Mouse (Mus musculus): ENCODE results near the gene Acot6. TPM values are rescaled to one million over a fixed set of nuclear protein-coding genes. Genes with fewer than 3 reads are reported as not detected.
A peak's percentile ranks its signal among the peaks of the same experiment; 100 is the strongest.

Gene Acot6
- polyA plus RNA-seq, 1 experiment from 2014 or later, result 0.41 TPM

DNA sequence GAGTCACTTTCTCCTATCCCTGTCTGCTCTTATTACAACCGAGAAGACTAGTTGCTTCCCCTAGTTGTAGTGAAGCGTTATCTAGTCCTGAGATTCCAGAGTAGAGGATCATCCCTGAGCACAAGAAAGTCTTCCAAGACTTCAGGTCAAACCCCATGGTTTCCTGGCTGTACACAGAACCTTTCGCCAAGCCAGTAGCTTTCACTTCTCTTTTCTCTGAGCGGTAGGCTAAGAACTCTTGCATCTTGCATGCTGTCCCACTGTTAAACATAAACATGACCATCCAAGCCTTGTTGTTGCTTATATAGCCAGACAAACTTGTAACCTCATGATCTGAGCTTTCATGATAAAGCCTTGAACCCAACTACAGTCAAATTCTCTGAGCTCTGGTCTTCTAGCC, 10.4 kb downstream of the Acot6 start:
- no peak overlapping the region for H3K4me3 ChIP-seq (ENCODE audit: low read depth, low read length)
- no peaks in the 10 kb centered on the region for H3K36me3 ChIP-seq (ENCODE audit: control insufficient read depth, insufficient read depth)
- no peak for ATAC-seq (ENCODE audit: low read depth)
- WGBS (ENCODE audit: insufficient replicate concordance), result 73% methylated on average over 4 of the region's 4 CpGs
- H3K9me3 ChIP-seq (replicated peaks; ENCODE audit: control insufficient read depth, low read length), result no peaks in the 10 kb centered on the region
- H3K4me2 ChIP-seq (ENCODE audit: low read depth, low read length), result no peak overlapping the region
- no peaks in the 10 kb centered on the region; the same call in 1 of the 2 replicates for H3K4me1 ChIP-seq (ENCODE audit: control insufficient read depth, low read depth, low read length)
- H3K9ac ChIP-seq (ENCODE audit: low read depth, low read length), result no peak overlapping the region
- no peak overlapping the region for H3K27ac ChIP-seq (ENCODE audit: low read length)
- no peaks in the 10 kb centered on the region for H3K27me3 ChIP-seq (ENCODE audit: control insufficient read depth, insufficient read depth, low read depth, low read length)

DNA sequence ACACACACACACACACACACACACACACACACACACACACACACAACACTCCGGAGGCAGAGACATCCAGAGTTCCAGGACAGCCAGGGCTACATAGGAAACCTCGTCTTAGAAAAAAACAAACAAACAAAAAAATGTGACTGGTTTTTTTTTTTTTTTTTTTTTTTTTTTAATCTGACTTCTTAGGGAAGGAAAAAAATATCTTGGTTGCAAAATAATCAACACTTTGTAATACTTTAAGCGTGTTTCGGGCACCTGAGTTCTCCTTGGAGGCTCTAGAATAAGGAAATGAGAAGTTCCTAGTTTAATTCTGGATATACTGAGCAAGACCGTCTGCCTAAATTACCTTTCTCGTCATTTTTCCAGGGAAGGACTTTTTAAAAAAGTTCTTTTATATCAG, 13.2 kb downstream of the Acot6 start:
- H3K9me3 ChIP-seq (replicated peaks; ENCODE audit: control insufficient read depth, low read length), result no peaks in the 10 kb centered on the region
- ATAC-seq (ENCODE audit: low read depth), result no peak
- H3K27ac ChIP-seq (ENCODE audit: low read length), result no peak overlapping the region
- peak overlapping the region; percentile 80 for H3K4me2 ChIP-seq (ENCODE audit: low read depth, low read length)
- H3K9ac ChIP-seq (ENCODE audit: low read depth, low read length), result no peak overlapping the region
- WGBS (ENCODE audit: insufficient replicate concordance), result 38% methylated on average over 6 of the region's 6 CpGs
- no peaks in the 10 kb centered on the region for H3K27me3 ChIP-seq (ENCODE audit: control insufficient read depth, insufficient read depth, low read depth, low read length)
- H3K36me3 ChIP-seq (ENCODE audit: control insufficient read depth, insufficient read depth), result no peaks in the 10 kb centered on the region
- peak overlapping the region; percentile 66 for H3K4me3 ChIP-seq (ENCODE audit: low read depth, low read length)
- no peaks in the 10 kb centered on the region; the same call in 1 of the 2 replicates for H3K4me1 ChIP-seq (ENCODE audit: control insufficient read depth, low read depth, low read length)

GRCm38 (mm10) chr12:84114153-84114994, 13.9 kb downstream of the Acot6 start, which contains the start of gene Dnal1:
Dnal1 (plus strand) TSS chr12:84114366.
- peak; percentile 87 for ATAC-seq (ENCODE audit: low read depth)
- Histone ChIP-seq H3K9ac (ENCODE audit: low read depth, low read length) (peak within 1 kb of the TSS; percentile 51; the same call in 1 of the 2 replicates), H3K9me3 (replicated peaks; ENCODE audit: control insufficient read depth, low read length) (no peaks in the 10 kb centered on the region), H3K4me3 (ENCODE audit: low read depth, low read length) (peak within 1 kb of the TSS; percentile 66), H3K36me3 (ENCODE audit: control insufficient read depth, insufficient read depth) (no peaks in the 10 kb centered on the region), H3K4me1 (ENCODE audit: control insufficient read depth, low read depth, low read length) (no peaks in the 10 kb centered on the region; the same call in 1 of the 2 replicates), H3K4me2 (ENCODE audit: low read depth, low read length) (peak within 1 kb of the TSS; percentile 80), H3K27ac (ENCODE audit: low read length) (no peak within 1 kb of the TSS), H3K27me3 (ENCODE audit: control insufficient read depth, insufficient read depth, low read depth, low read length) (no peaks in the 10 kb centered on the region)
- WGBS (ENCODE audit: insufficient replicate concordance), result 3% methylated on average over 32 of the region's 35 CpGs

- no peaks in the 10 kb centered on the region for H3K27me3 ChIP-seq (ENCODE audit: control insufficient read depth, insufficient read depth, low read depth, low read length)
- ATAC-seq (ENCODE audit: low read depth), result no peak
- whole genome bisulfite sequencing (ENCODE audit: insufficient replicate concordance), result 61% methylated on average over 5 of the region's 5 CpGs
- H3K9me3 ChIP-seq (replicated peaks; ENCODE audit: control insufficient read depth, low read length), result no peaks in the 10 kb centered on the region
- no peaks in the 10 kb centered on the region for H3K36me3 ChIP-seq (ENCODE audit: control insufficient read depth, insufficient read depth)
- H3K27ac ChIP-seq (ENCODE audit: low read length), result no peak overlapping the region
- no peak overlapping the region for H3K4me2 ChIP-seq (ENCODE audit: low read depth, low read length)
- H3K4me1 ChIP-seq (ENCODE audit: control insufficient read depth, low read depth, low read length), result no peaks in the 10 kb centered on the region; the same call in 1 of the 2 replicates
- H3K9ac ChIP-seq (ENCODE audit: low read depth, low read length), result no peak overlapping the region
- no peak overlapping the region for H3K4me3 ChIP-seq (ENCODE audit: low read depth, low read length)
Observed at GRCm38 (mm10) chr12:84119584-84119983, 19.1 kb downstream of the Acot6 start.

- no peak for ATAC-seq (ENCODE audit: low read depth)
- Histone ChIP-seq H3K9me3 (replicated peaks; ENCODE audit: control insufficient read depth, low read length) (no peaks in the 10 kb centered on the region), H3K4me1 (ENCODE audit: control insufficient read depth, low read depth, low read length) (no peaks in the 10 kb centered on the region), H3K27ac (ENCODE audit: low read length) (no peak overlapping the region), H3K36me3 (ENCODE audit: control insufficient read depth, insufficient read depth) (no peaks in the 10 kb centered on the region), H3K9ac (ENCODE audit: low read depth, low read length) (no peak overlapping the region), H3K27me3 (ENCODE audit: control insufficient read depth, insufficient read depth, low read depth, low read length) (no peaks in the 10 kb centered on the region), H3K4me2 (ENCODE audit: low read depth, low read length) (no peak overlapping the region), H3K4me3 (ENCODE audit: low read depth, low read length) (no peak overlapping the region)
- 74% methylated on average over 12 of the region's 12 CpGs for WGBS (ENCODE audit: insufficient replicate concordance)
Observed at GRCm38 (mm10) chr12:84125892-84126291, 25.4 kb downstream of the Acot6 start.

DNA sequence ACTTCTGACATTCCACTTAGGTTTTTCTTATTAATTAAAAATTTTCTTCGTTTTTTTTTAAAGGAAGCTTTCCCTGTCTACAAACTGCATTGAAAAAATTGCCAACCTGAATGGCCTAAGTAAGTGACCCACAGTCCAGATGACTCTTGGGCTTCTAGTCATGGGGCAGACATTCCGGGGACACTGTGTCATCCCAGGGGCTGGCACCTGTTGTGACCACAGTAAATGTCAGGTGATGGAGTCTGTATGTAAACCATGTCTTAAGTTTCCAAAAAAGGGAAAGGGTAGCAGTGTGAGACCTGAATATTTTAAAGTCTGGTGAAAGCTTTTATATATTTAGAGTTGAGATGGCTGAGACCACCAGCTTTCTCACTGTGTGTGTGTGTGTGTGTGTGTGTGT, 26.4 kb downstream of the Acot6 start:
- Histone ChIP-seq H3K27ac (ENCODE audit: low read length) (no peak overlapping the region), H3K4me2 (ENCODE audit: low read depth, low read length) (no peak overlapping the region), H3K27me3 (ENCODE audit: control insufficient read depth, insufficient read depth, low read depth, low read length) (no peaks in the 10 kb centered on the region), H3K36me3 (ENCODE audit: control insufficient read depth, insufficient read depth) (no peaks in the 10 kb centered on the region), H3K9ac (ENCODE audit: low read depth, low read length) (no peak overlapping the region), H3K9me3 (replicated peaks; ENCODE audit: control insufficient read depth, low read length) (no peaks in the 10 kb centered on the region), H3K4me1 (ENCODE audit: control insufficient read depth, low read depth, low read length) (no peaks in the 10 kb centered on the region), H3K4me3 (ENCODE audit: low read depth, low read length) (no peak overlapping the region)
- WGBS (ENCODE audit: insufficient replicate concordance), result 58% methylated on average over 2 of the region's 2 CpGs
- no peak for ATAC-seq (ENCODE audit: low read depth)

DNA sequence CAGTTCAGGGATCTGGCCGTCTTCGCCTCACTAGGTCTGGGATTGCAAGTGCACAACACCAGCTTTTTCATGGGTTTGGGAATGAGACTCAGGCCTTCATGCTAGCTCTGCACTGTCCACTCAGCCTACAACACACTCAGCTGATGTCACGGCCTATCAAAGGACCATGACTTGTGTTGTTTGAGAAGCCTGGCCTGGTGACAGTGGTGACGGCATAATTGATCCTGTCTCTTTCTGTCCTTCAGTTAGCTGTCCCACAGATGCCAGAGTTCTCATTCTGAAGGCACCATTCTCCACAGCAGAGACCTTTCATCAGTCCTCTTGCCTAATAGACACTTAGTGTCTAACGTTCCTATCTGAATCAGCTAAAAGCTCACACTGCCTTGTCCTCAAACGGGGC, 28.1 kb downstream of the Acot6 start:
- Histone ChIP-seq H3K4me2 (ENCODE audit: low read depth, low read length) (no peak overlapping the region), H3K4me1 (ENCODE audit: control insufficient read depth, low read depth, low read length) (no peaks in the 10 kb centered on the region), H3K9me3 (replicated peaks; ENCODE audit: control insufficient read depth, low read length) (no peaks in the 10 kb centered on the region), H3K9ac (ENCODE audit: low read depth, low read length) (no peak overlapping the region), H3K27me3 (ENCODE audit: control insufficient read depth, insufficient read depth, low read depth, low read length) (no peaks in the 10 kb centered on the region), H3K4me3 (ENCODE audit: low read depth, low read length) (no peak overlapping the region), H3K27ac (ENCODE audit: low read length) (no peak overlapping the region), H3K36me3 (ENCODE audit: control insufficient read depth, insufficient read depth) (no peaks in the 10 kb centered on the region)
- 73% methylated on average over 6 of the region's 6 CpGs for WGBS (ENCODE audit: insufficient replicate concordance)
- ATAC-seq (ENCODE audit: low read depth), result no peak

DNA sequence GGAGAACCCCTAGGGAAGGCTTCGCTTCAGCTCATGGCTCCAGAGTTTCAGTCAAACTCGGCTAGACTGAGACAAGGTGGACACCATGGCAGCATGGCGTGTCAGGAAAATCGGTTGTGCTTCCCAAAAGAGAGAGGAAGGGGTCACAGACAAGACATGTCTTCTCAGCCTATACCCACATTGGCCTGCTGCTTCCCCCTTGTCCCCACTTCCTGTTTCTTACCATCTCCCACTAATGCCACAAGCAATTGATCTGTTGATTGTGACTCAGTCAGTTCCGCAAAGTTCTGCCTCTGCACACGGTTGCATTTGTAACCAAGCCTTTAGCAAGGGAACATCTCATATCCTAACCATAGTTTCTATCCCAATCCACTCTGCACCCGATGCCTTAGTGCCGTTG, 29.5 kb downstream of the Acot6 start:
- no peak for ATAC-seq (ENCODE audit: low read depth)
- H3K4me3 ChIP-seq (ENCODE audit: low read depth, low read length), result no peak overlapping the region
- WGBS (ENCODE audit: insufficient replicate concordance), result 56% methylated on average over 8 of the region's 8 CpGs
- H3K27me3 ChIP-seq (ENCODE audit: control insufficient read depth, insufficient read depth, low read depth, low read length), result no peaks in the 10 kb centered on the region
- H3K4me2 ChIP-seq (ENCODE audit: low read depth, low read length), result no peak overlapping the region
- H3K27ac ChIP-seq (ENCODE audit: low read length), result no peak overlapping the region
- no peaks in the 10 kb centered on the region for H3K4me1 ChIP-seq (ENCODE audit: control insufficient read depth, low read depth, low read length)
- H3K36me3 ChIP-seq (ENCODE audit: control insufficient read depth, insufficient read depth), result no peaks in the 10 kb centered on the region
- no peak overlapping the region for H3K9ac ChIP-seq (ENCODE audit: low read depth, low read length)
- H3K9me3 ChIP-seq (replicated peaks; ENCODE audit: control insufficient read depth, low read length), result no peaks in the 10 kb centered on the region

GRCm38 (mm10) chr12:84132265-84132664, 31.8 kb downstream of the Acot6 start:
- H3K4me2 ChIP-seq (ENCODE audit: low read depth, low read length), result no peak overlapping the region
- H3K27ac ChIP-seq (ENCODE audit: low read length), result no peak overlapping the region
- ATAC-seq (ENCODE audit: low read depth), result no peak
- WGBS (ENCODE audit: insufficient replicate concordance), result 54% methylated on average over 3 of the region's 3 CpGs
- no peaks in the 10 kb centered on the region for H3K27me3 ChIP-seq (ENCODE audit: control insufficient read depth, insufficient read depth, low read depth, low read length)
- H3K9ac ChIP-seq (ENCODE audit: low read depth, low read length), result no peak overlapping the region
- H3K4me1 ChIP-seq (ENCODE audit: control insufficient read depth, low read depth, low read length), result no peaks in the 10 kb centered on the region
- no peaks in the 10 kb centered on the region for H3K9me3 ChIP-seq (replicated peaks; ENCODE audit: control insufficient read depth, low read length)
- H3K4me3 ChIP-seq (ENCODE audit: low read depth, low read length), result no peak overlapping the region
- no peaks in the 10 kb centered on the region for H3K36me3 ChIP-seq (ENCODE audit: control insufficient read depth, insufficient read depth)
